Mouse (Mus musculus) kidney, adult 18-20 months (tissue): ENCODE results near the gene Map4k2.

ENCODE experiments used
- DNase-seq: peaks from one replicate; pipeline ENCODE4 v3.0.0; 2021

Gene Map4k2

GRCm38 (mm10) chr19:6403869-6404268, 62.9 kb downstream of the Map4k2 start:
- no peak for DNase-seq
